Mouse (Mus musculus) megakaryocyte, embryonic 14.5 days (primary cell): Measurements from ENCODE around the gene Arhgef3.

Experiments
- FLI1 ChIP-seq: IDR thresholded peaks from 2 replicates; pipeline ENCODE4 v1.6.1; 2012; ENCODE audit warnings: low read length, inconsistent platforms, mixed read lengths
- GATA1 ChIP-seq: IDR thresholded peaks from 3 replicates; pipeline ENCODE4 v1.6.1; 2012; ENCODE audit warnings: mixed read lengths, low read length, inconsistent platforms, borderline replicate concordance

DNA sequence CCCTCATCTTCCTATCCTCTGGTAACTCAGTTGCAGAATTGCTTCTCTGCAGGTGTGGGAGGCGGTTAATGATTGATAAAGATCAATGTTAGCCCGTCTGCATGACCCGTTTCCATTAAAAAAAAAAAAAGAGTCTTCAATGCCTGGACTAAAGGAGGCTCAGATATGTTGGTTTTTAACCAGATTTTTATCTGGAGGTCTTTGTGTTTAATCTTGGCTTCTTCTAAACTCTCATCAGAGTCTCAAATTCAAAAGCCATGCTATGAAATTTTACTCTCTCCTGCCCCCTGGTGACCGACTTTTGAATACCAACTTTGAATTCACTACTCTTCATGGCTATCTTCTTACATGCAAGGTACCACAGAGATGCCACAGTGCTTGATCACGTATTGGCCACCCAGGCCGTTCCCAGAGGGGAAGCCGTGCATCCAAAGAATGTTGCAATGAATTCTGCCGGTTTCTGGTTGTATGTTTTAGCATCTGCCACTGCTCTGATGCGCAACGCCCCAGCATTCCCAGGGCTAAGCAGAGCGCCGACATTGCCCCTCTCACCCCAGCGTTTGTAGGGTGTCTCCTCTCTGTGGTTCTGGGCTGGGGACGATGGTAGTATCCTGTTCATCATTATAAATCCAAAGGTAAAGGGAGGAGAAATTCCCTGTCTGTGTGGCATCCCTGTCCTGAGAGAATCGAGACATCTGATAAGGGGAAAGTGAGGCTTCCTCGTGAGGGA is 69.0 kb downstream of the Arhgef3 start:
- TF ChIP-seq GATA1 (no peak), FLI1 (no peak)
